Mouse (Mus musculus): ENCODE results near the gene Znrf2.

The Znrf2 gene

GRCm38 (mm10) chr6:54914977-54915376 is 98.3 kb downstream of the Znrf2 start:
- no peak for DNase-seq (ENCODE audit: low spot score)

GRCm38 (mm10) chr6:54916163-54916562 is 99.4 kb downstream of the Znrf2 start:
- no peak for DNase-seq (ENCODE audit: low spot score)

GRCm38 (mm10) chr6:54916941-54917340 is 100.2 kb downstream of the Znrf2 start:
- DNase-seq (ENCODE audit: low spot score): no peak

- DNase-seq (ENCODE audit: low spot score): no peak
Observed at GRCm38 (mm10) chr6:54917523-54917922, 100.8 kb downstream of the Znrf2 start.

- no peak for DNase-seq (ENCODE audit: low spot score)
Observed at GRCm38 (mm10) chr6:54918521-54918920, 101.8 kb downstream of the Znrf2 start.

GRCm38 (mm10) chr6:54924538-54924937 is 107.8 kb downstream of the Znrf2 start:
- no peak for DNase-seq (ENCODE audit: low spot score)

- no peak for DNase-seq (ENCODE audit: low spot score)
Observed at GRCm38 (mm10) chr6:54925736-54926440, 109.2 kb downstream of the Znrf2 start.

- DNase-seq (ENCODE audit: low spot score): no peak
Observed at GRCm38 (mm10) chr6:54926899-54927298, 110.2 kb downstream of the Znrf2 start.

- no peak for DNase-seq (ENCODE audit: low spot score)
Observed at GRCm38 (mm10) chr6:54927946-54928345, 111.2 kb downstream of the Znrf2 start.

GRCm38 (mm10) chr6:54931641-54932040 is 114.9 kb downstream of the Znrf2 start:
- DNase-seq (ENCODE audit: low spot score): no peak

- DNase-seq (ENCODE audit: low spot score): no peak
Observed at GRCm38 (mm10) chr6:54932526-54932925, 115.8 kb downstream of the Znrf2 start.

GRCm38 (mm10) chr6:54933216-54933615 is 116.5 kb downstream of the Znrf2 start:
- DNase-seq (ENCODE audit: low spot score): no peak

GRCm38 (mm10) chr6:54933866-54934265 is 117.2 kb downstream of the Znrf2 start:
- DNase-seq (ENCODE audit: low spot score): no peak

- no peak for DNase-seq (ENCODE audit: low spot score)
Observed at GRCm38 (mm10) chr6:54934313-54934712, 117.6 kb downstream of the Znrf2 start.

GRCm38 (mm10) chr6:54934930-54935329 is 118.2 kb downstream of the Znrf2 start:
- no peak for DNase-seq (ENCODE audit: low spot score)

GRCm38 (mm10) chr6:54936496-54936895 is 119.8 kb downstream of the Znrf2 start:
- DNase-seq (ENCODE audit: low spot score): no peak

GRCm38 (mm10) chr6:54939631-54940030 is 122.9 kb downstream of the Znrf2 start:
- DNase-seq (ENCODE audit: low spot score): no peak

GRCm38 (mm10) chr6:54940126-54940525 is 123.4 kb downstream of the Znrf2 start:
- DNase-seq (ENCODE audit: low spot score): no peak

GRCm38 (mm10) chr6:54941149-54941548 is 124.4 kb downstream of the Znrf2 start:
- no peak for DNase-seq (ENCODE audit: low spot score)

Data from ovary, postnatal 10 days (tissue).